Mouse (Mus musculus): Measurements from ENCODE around the gene Dusp6. TPM values are rescaled to one million over a fixed set of nuclear protein-coding genes. Genes with fewer than 3 reads are reported as not detected.
A peak's percentile ranks its signal among the peaks of the same experiment; 100 is the strongest.

The Dusp6 gene
- polyA plus RNA-seq, 1 experiment from 2014 or later: 15.4 TPM

DNA sequence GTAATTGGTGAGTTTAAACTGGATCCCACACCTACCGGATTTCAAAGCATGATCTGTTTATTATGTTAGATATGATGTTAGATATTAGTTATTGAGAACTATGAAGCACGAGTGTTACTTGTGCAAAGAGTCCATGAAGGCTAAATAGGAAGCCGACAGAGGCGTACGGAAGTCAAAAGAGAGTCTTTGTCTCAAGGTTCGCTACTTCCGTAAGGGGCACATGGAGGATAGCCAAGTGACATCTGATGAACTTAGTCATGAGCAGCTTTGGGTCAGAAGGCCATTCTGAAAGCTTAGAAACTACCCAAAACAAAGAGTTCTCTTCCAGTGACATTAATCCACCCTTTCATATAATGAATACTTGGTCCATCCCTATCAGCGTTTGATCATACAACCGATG lies 27.9 kb upstream of the Dusp6 start:
- Histone ChIP-seq H3K4me3 (ENCODE audit: low read depth, low read length) (0 out of 2 replicates have a peak overlapping the region, but pooled peaks have one; percentile 36), H3K27me3 (ENCODE audit: insufficient read depth, low read length) (no peaks in the 10 kb centered on the region), H3K4me1 (ENCODE audit: insufficient read depth) (peaks cover 19% of the 10 kb centered on the region), H3K9me3 (ENCODE audit: low read length) (no peaks in the 10 kb centered on the region), H3K27ac (ENCODE audit: low read depth) (peak overlapping the region; percentile 96), H3K36me3 (replicated peaks; ENCODE audit: insufficient read depth, low read length) (0 out of 2 replicates have a peak, but pooled peaks cover 3% of the 10 kb centered on the region), H3K4me2 (ENCODE audit: low read depth, low read length) (no peak overlapping the region), H3K9ac (replicated peaks) (no peak overlapping the region)
- TF ChIP-seq CTCF (IDR thresholded peaks at IDR 0.05; ENCODE audit: low read depth): no peak
- no peak for TF ChIP-seq EP300 (IDR thresholded peaks at IDR 0.05; ENCODE audit: low read depth)
- WGBS (ENCODE audit: insufficient replicate concordance): 75% methylated on average over 9 of the region's 9 CpGs
- no peak for ATAC-seq
- DNase-seq: no peak

DNA sequence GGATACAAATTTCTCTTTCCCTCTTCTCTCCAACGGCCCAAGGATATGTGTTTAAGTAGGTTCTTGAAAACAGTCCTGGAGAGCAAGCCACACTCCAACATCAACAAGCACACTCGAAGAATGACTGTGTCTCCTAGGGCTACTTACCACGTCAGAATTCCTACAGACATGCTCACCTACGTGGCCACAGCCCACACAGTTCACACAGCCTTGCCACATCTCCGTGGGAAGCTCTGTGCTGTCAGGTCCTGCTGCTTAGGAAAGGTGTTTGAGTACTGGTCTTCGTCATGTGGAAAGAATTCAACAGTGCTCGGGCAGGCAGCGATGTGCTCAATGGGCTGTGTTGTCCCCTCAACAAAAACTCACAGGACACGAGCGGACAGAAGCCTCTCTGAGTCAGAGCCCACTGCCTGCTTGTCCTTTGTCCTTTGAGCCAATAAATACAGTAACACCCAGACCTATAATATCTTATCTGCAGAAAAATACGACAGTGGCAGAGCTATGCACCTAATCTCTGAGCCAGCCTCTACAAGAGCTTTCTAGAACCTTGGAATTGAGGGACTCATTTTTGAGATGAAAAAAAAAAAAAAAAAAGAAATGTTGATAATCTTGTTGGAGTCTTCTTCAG lies 25.7 kb upstream of the Dusp6 start:
- H3K27ac ChIP-seq (ENCODE audit: low read depth): 0 out of 2 replicates have a peak overlapping the region, but pooled peaks have one; percentile 16
- H3K4me3 ChIP-seq (ENCODE audit: low read depth, low read length): no peak overlapping the region
- 0 out of 2 replicates have a peak, but pooled peaks cover 3% of the 10 kb centered on the region for H3K36me3 ChIP-seq (replicated peaks; ENCODE audit: insufficient read depth, low read length)
- ATAC-seq (no peak), DNase-seq (no peak)
- 0 out of 2 replicates have a peak overlapping the region, but pooled peaks have one; percentile 16 for H3K9ac ChIP-seq (replicated peaks)
- TF ChIP-seq CTCF (IDR thresholded peaks at IDR 0.05; ENCODE audit: low read depth) (no peak), EP300 (IDR thresholded peaks at IDR 0.05; ENCODE audit: low read depth) (no peak)
- peaks cover 28% of the 10 kb centered on the region for H3K4me1 ChIP-seq (ENCODE audit: insufficient read depth)
- no peak overlapping the region for H3K4me2 ChIP-seq (ENCODE audit: low read depth, low read length)
- H3K27me3 ChIP-seq (ENCODE audit: insufficient read depth, low read length): no peaks in the 10 kb centered on the region
- H3K9me3 ChIP-seq (ENCODE audit: low read length): no peaks in the 10 kb centered on the region
- 63% methylated on average over 11 of the region's 11 CpGs for WGBS (ENCODE audit: insufficient replicate concordance)

DNA sequence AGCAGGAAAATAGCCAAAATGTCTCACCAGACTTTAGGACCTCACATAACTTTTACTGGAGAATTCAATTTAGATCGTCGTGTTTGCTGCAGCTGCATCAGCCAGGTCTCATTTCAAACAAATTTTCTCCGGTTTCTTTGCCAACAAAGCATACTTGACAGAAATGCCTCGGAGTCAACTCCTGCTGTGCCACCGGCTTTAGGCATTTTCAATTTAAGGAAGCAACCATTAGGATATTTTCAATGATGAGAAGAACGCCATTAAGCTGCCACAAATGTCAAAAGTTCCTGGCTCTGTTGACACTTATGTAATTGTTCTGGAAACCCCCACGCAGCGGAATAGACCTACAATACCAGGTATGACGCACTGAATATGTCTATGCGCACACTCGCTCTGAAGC lies 24.5 kb upstream of the Dusp6 start:
- Histone ChIP-seq H3K4me1 (ENCODE audit: insufficient read depth) (peaks cover 26% of the 10 kb centered on the region), H3K9me3 (ENCODE audit: low read length) (no peaks in the 10 kb centered on the region), H3K27me3 (ENCODE audit: insufficient read depth, low read length) (no peaks in the 10 kb centered on the region), H3K4me3 (ENCODE audit: low read depth, low read length) (no peak overlapping the region), H3K4me2 (ENCODE audit: low read depth, low read length) (no peak overlapping the region), H3K36me3 (replicated peaks; ENCODE audit: insufficient read depth, low read length) (0 out of 2 replicates have a peak, but pooled peaks cover 3% of the 10 kb centered on the region), H3K9ac (replicated peaks) (no peak overlapping the region), H3K27ac (ENCODE audit: low read depth) (no peak overlapping the region)
- WGBS (ENCODE audit: insufficient replicate concordance): 86% methylated on average over 11 of the region's 11 CpGs
- no peak for ATAC-seq
- TF ChIP-seq EP300 (IDR thresholded peaks at IDR 0.05; ENCODE audit: low read depth) (no peak), CTCF (IDR thresholded peaks at IDR 0.05; ENCODE audit: low read depth) (no peak)
- no peak for DNase-seq

DNA sequence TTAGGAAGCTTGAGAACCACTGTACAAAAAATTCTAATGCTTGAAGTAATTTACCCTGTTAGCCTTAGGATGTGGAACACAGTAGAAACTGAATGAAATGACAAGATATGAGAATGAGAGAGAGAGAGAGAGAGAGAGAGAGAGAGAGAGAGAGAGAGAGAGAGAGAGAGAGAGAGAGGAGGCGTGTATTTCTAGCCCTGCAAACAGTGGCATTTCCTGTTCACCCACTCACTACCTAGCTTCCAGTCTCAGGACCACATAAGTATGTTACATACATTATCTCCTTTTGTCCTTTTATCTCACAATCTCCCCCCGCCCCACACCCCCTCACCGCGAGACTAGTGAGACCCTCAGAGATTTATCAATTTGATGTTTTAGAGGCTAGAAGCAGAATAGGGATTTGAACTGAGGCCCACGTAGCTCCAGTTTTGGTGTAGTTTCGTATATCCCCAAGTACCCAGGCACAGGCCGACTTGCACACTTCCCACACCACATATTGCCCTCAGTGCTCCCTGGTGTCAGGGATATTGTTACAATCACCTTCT lies 21.7 kb upstream of the Dusp6 start:
- Histone ChIP-seq H3K4me1 (ENCODE audit: insufficient read depth) (peaks cover 25% of the 10 kb centered on the region), H3K4me2 (ENCODE audit: low read depth, low read length) (peak overlapping the region; percentile 38)

DNA sequence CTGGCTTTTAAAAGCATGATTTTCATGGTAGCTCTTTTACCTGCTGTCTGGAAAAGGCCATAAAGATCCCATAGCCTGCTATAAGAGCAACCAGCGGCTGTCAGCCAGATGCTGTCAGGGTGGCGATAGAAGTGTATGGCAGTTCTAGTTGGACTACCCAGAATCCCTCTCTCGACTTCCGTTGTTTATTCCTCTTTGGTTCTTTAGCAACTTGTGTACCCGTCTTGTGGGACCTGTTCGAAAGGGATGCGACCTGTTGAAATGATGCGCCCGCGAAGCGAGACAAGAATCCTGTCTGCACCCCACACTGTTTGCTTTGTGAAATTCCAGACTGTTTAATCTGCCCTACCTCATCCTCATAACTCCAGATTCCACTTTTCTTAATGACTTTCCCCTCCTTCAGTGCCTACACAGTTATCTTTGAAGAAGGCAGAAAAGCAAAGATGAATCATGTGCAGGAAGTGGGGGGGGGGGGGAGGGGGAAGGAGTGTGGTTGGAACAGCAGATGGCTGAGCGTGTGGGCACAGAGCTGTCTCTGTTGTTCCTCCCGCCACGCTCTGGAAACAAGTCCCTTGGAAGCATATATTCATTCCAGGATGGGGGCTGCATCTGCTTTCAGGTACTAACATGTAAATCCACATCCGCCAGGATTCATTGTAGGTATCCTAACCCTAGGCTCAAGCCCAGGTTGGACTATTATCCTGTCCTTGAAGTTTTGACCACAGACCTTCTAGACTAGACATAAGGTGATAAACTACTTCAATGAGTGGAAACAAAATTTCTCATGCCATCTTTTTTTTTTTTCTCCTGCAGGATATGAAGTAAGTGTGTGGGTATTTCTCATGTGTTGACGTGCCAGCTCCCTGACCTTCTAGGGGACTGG lies 21.0 kb upstream of the Dusp6 start:
- Histone ChIP-seq H3K27me3 (ENCODE audit: insufficient read depth, low read length) (no peaks in the 10 kb centered on the region), H3K36me3 (replicated peaks; ENCODE audit: insufficient read depth, low read length) (0 out of 2 replicates have a peak, but pooled peaks cover 3% of the 10 kb centered on the region), H3K4me3 (ENCODE audit: low read depth, low read length) (no peak overlapping the region), H3K9me3 (ENCODE audit: low read length) (no peaks in the 10 kb centered on the region), H3K4me1 (ENCODE audit: insufficient read depth) (peaks cover 25% of the 10 kb centered on the region), H3K4me2 (ENCODE audit: low read depth, low read length) (peak overlapping the region; percentile 38), H3K9ac (replicated peaks) (no peak overlapping the region), H3K27ac (ENCODE audit: low read depth) (peak overlapping the region; percentile 62)
- 42% methylated on average over 16 of the region's 16 CpGs for WGBS (ENCODE audit: insufficient replicate concordance)
- DNase-seq (peak; percentile 54), ATAC-seq (peak; percentile 49; the same call in 1 of the 2 replicates)
- TF ChIP-seq CTCF (IDR thresholded peaks at IDR 0.05; ENCODE audit: low read depth) (no peak), EP300 (IDR thresholded peaks at IDR 0.05; ENCODE audit: low read depth) (no peak)

More for the DNA sequence above, 21.7 kb upstream of the Dusp6 start:
- Histone ChIP-seq H3K27me3 (ENCODE audit: insufficient read depth, low read length) (no peaks in the 10 kb centered on the region), H3K27ac (ENCODE audit: low read depth) (peak overlapping the region; percentile 62), H3K9ac (replicated peaks) (no peak overlapping the region), H3K4me3 (ENCODE audit: low read depth, low read length) (no peak overlapping the region), H3K9me3 (ENCODE audit: low read length) (no peaks in the 10 kb centered on the region), H3K36me3 (replicated peaks; ENCODE audit: insufficient read depth, low read length) (0 out of 2 replicates have a peak, but pooled peaks cover 3% of the 10 kb centered on the region)
- 0 out of 2 replicates have a peak, but pooled peaks have one; percentile 4 for ATAC-seq
- DNase-seq: no peak
- TF ChIP-seq CTCF (IDR thresholded peaks at IDR 0.05; ENCODE audit: low read depth) (no peak), EP300 (IDR thresholded peaks at IDR 0.05; ENCODE audit: low read depth) (no peak)
- WGBS (ENCODE audit: insufficient replicate concordance): 66% methylated on average over 7 of the region's 7 CpGs

DNA sequence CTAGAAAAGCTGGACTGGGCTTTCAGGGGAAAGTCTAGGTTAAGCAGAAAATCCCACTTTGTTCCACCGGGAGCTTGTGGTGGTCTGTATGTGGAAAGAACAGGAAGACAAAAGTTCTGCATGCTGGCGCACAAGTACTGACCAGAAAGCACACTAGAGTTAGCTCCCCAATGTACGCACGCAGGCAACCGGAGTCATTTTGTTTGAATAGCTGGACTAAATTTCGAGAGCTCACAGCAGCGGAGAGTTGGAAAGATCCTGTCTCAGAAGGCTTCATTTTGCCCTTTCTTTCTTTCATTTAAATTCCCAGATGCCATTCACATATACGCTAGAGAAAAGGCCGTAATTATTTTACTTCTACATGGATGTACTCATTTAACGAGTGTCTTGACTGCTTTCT lies 20.3 kb upstream of the Dusp6 start:
- DNase-seq: no peak

More for the DNA sequence above, 20.3 kb upstream of the Dusp6 start:
- Histone ChIP-seq H3K4me3 (ENCODE audit: low read depth, low read length) (no peak overlapping the region), H3K9ac (replicated peaks) (no peak overlapping the region), H3K4me2 (ENCODE audit: low read depth, low read length) (no peak overlapping the region), H3K27me3 (ENCODE audit: insufficient read depth, low read length) (no peaks in the 10 kb centered on the region), H3K4me1 (ENCODE audit: insufficient read depth) (peaks cover 20% of the 10 kb centered on the region), H3K9me3 (ENCODE audit: low read length) (no peaks in the 10 kb centered on the region), H3K27ac (ENCODE audit: low read depth) (no peak overlapping the region), H3K36me3 (replicated peaks; ENCODE audit: insufficient read depth, low read length) (0 out of 2 replicates have a peak, but pooled peaks cover 3% of the 10 kb centered on the region)
- TF ChIP-seq EP300 (IDR thresholded peaks at IDR 0.05; ENCODE audit: low read depth): no peak
- TF ChIP-seq CTCF (IDR thresholded peaks at IDR 0.05; ENCODE audit: low read depth): no peak
- no peak for ATAC-seq
- 77% methylated on average over 10 of the region's 10 CpGs for WGBS (ENCODE audit: insufficient replicate concordance)
